Mouse (Mus musculus): ENCODE data around the gene 6030408B16Rik. TPM values are rescaled to one million over a fixed set of nuclear protein-coding genes. Genes with fewer than 3 reads are reported as not detected.
A peak's percentile ranks its signal among the peaks of the same experiment; 100 is the strongest.

6030408B16Rik gene
- not detected in 2 replicates for polyA plus RNA-seq (2012; rRNA removed)

DNA sequence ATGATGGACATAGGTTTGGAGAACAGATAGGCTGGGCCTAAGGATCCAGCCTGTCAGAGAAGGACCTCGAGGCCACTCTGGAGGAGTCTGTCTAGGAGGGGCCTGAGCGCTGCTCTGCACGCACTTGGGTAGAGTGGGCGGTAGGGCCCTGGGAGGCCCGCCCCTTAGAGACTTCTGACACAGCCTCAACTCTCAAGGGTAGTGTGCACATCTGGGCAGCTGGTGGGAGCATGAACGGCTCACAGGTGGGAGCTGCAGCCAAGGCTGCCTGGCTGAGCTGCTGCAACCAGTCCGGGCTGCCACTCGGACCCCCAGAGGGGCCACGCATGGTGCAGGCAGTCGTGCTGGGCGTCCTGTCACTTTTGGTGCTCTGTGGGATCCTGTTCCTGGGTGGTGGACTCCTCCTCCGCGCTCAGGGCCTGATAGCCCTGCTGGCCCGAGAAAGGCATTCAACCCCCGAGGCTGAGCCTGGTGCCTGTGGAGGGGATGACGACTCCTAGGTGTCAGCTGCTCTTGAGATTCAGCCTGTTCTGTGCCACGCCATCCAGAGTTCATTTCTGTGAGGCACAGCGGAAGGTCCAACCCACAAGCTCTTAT, at the start of gene 6030408B16Rik:
Gene 6030408B16Rik (plus strand): TSS at position 188 of the 597 bp plus-strand sequence.
- WGBS, result 72% methylated on average over 18 of the region's 18 CpGs
- DNase-seq (ENCODE audit: low read depth, low spot score), result no peak

DNA sequence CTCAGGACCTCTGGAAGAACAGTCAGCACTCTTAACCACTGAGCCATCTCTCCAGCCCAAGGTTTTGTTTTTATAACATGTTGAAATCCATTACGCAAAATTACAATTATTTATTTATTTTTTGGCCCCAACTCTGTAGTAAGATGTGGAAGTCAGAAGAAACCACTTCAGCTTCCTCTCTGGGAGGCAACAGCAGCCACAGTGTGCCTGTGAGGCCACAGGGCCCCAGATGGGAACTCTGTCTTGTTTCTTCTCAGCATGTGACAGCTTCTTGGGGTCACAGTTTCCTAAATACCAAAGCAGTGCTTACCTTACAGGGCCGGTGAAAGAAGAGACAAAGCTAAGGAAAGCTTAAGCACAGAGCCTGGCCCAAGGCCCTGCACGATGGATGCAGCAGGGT, 49.0 kb upstream of the 6030408B16Rik start:
- DNase-seq (ENCODE audit: low read depth, low spot score), result no peak
- 80% methylated on average over 3 of the region's 3 CpGs for WGBS

DNA sequence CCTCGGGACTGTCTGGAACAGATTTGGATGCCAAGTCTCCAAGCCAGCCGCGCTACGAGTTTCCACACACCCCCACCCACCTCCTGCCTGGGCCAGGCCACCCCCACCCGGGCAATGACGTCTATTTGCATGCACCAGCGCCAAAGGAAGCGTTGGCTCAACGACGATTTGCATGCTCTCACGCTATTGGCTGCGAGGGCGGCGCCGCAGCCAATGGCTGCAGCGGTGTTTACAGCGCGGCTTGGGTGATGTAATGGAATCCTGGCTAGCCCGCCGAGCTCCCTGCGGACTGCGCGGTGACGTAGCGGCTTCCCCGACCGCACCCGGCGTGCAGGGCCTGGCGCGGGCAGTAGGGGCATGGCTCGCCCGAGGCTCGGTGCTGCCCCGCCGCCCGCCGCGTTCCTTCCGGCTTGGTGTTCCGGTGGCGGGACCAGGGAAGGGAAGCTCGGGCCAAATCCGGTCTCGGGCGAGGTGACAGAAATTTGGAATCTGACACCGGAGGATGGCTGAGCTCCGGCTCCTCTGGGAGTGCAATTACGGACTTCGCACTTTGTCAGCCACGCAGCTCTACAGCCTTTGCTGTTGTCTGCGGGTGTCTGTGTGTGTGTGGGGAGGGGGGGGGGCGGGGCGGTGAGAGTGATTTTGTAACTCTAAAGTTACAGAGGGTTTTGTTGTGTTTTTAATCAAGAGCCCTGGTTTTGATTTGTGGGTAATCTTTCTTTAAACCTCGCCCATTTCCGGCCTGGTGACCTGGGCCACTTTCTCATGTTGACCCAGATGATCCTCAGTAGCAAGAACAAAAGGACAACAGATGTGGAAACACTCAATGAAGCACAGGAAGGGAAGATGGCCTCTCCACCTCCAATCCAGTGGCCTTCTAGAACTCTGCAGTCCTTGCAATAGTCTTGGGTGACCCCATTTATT, 46.5 kb upstream of the 6030408B16Rik start:
- WGBS, result 1% methylated on average over 56 of the region's 56 CpGs
- DNase-seq (ENCODE audit: low read depth, low spot score), result peak; percentile 93

DNA sequence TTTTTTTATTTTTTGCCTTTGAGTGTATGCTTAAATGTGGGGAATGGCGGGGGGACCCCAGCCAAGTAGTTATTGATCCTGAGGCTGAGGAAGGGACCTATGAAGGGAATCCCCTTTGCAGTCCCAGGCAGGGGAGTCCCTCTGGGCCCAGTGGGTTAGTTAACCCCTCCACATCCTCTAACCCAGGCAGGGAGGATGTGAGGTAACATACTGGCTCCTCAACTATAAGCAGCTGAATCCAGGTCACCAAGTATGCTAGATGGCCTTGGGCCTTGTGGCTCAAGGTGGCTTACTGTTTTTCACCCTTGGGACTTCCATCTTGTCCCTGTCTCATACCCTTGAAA, 45.9 kb upstream of the 6030408B16Rik start:
- WGBS, result 82% methylated on average over 1 of the region's 1 CpGs
- no peak for DNase-seq (ENCODE audit: low read depth, low spot score)

DNA sequence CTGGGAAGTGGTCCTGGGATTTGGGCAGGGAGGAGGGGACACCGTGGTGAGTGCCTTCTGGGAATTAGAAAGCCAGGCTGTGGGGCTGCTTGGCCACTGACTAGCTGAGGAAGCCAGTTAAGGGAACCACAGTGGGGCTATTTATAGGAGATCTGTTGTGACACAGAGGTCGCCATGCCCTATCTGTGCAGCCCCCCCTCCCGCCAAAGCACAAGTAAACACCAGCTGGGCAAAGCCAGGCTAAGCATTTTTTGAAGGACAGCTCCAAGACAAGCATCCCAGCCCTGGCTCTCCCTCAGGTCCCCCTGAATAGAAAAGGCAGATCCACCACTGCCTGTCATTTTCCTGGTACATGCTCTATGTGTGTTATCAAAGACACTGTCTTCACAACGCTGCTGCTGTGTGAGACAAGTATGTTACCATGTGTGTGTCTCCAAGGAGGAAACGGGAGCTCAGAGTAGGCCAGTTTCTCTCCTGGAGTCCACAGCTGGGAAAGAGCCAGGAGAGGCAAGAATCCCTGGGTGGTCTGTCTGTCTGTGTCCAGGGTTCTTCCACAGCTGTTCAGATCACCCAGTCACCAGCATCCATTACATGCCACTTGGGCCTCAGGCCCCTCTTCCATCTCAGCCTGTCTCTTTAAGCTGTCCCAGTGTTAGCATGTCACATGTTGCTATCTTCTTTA, 44.8 kb upstream of the 6030408B16Rik start:
- WGBS, result 68% methylated on average over 5 of the region's 5 CpGs
- DNase-seq (ENCODE audit: low read depth, low spot score), result no peak

DNA sequence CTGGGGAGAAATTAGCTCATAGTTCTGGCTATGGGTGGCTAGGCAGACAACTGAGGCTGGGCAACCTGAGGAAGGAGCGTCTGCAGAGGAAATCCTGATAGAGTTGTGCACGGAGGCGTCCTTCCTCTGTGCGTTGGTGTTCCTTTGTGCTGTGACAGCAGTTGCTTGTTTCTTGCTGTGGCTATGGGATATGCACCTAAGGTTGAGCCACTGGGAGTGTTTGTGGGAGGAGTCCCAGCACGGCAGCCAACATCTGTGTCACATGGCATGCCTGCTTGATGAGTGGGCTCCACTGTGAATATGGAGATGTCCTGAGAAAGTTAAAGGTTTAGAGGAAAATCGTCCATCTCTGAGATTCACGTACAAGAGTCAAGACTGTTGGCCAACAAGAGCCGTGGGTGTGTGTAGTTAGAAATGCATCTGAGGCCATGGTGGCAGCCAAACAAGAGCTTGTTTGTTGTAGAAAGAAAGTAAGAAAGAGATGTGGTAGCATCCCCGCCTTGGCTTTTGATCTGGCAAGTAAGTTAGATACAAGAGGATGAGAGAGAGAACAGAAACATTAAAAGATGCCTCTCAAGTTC, 42.7 kb upstream of the 6030408B16Rik start:
- WGBS, result 71% methylated on average over 9 of the region's 9 CpGs
- DNase-seq (ENCODE audit: low read depth, low spot score), result no peak

DNA sequence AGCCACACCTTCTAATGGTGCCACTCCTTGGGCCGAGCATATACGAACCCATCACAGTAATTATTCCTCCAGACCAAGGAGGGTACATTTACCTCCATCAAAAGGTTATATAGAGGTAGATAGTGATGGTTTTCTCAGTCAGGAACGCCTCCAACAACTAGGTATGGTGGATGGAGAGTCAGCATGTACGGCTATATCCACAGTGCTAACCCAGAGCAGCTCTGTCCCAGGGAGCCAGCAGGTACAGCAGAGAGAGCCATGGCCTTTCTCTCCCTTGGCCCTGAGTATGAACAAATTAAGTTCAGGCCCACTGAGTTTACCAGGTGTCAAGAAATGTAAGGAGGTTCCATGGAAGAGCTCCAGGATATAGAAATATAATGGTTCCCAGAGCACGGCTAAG, 41.1 kb upstream of the 6030408B16Rik start:
- DNase-seq (ENCODE audit: low read depth, low spot score), result no peak
- 88% methylated on average over 5 of the region's 5 CpGs for WGBS

DNA sequence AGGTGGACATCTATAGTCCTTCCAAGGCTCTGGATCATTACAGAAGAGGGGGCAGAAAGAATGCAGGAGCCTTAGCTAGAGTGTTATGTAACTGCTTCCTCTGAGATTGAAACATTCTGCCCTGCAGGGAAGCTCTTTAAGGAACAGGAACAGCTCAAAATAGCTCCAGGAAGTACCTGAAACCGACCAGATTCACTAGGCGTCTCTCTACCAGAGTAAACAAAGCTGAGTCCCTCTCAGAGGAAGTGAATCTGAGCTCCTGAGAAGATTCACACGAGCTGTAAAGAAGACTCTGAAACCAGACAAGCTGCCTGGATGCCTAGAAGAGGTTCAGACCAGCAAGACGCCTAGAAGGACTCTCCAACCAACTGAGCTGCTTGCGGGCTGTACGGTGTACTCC, 40.4 kb upstream of the 6030408B16Rik start:
- DNase-seq (ENCODE audit: low read depth, low spot score), result no peak
- WGBS, result 68% methylated on average over 6 of the region's 6 CpGs

DNA sequence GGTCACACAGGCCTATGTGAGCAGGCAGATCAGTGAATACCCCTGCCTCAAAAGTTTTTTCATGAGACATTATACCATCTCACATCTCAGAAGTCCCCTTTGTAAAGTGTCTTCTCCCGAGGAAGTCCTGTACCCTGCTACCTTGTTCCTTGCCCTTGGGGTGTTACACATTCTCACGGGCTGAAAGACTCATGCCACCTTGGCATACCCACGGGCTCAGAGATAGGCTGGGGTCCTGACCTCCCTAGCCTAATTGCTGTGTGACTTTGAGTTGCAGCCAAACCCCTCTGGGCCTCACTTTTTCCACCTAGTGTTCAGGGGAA, 39.5 kb upstream of the 6030408B16Rik start:
- 40% methylated on average over 3 of the region's 3 CpGs for WGBS
- no peak for DNase-seq (ENCODE audit: low read depth, low spot score)

DNA sequence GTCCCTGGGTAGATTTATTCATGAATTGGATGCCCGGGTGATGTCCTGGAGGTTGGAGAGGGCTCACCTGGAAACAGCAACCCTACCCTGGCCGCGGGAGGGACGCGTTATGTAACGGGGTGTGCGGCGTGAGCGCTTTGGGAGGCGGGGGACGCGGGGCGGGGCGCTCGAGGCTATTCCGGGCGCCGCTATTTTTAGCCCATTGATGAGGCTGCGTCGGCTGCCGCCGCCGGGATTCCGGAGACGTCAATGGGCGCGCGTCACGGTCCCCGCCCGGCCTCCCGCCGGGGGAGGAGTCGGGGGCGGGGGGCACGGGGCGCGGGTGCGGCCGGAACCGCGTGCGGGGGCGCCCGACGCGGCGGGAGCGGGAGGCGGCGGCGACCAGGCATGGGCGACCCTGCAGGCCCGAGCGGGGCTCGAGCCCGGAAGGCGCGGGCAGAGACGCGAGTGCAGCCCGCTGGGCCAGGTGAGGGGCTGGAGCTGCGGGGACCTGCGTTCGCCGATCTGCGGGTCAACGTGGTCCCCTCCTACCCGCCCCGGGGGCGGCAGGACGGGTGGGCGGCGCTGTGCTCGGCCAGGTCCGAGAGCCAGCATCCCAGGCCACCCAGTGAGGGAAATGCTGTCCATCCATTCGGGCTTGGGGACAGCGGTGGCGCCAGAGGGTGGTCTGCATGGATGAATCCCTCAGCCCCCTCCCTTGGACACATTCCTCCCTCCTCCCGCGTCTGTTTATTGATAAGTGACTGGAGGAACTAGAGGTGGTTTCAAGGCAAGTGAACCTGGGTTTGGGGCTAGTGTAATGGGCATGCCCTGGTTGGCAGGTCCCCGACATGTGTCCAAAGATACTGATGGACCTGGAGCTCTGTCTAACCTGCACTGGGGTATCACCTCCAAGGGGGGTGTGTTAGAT, 38.9 kb upstream of the 6030408B16Rik start, which contains the start of gene Nr4a1:
Gene Nr4a1 (plus strand): TSS at position 384 of the 910 bp plus-strand sequence.
- WGBS, result 4% methylated on average over 75 of the region's 82 CpGs
- DNase-seq (ENCODE audit: low read depth, low spot score), result no peak

DNA sequence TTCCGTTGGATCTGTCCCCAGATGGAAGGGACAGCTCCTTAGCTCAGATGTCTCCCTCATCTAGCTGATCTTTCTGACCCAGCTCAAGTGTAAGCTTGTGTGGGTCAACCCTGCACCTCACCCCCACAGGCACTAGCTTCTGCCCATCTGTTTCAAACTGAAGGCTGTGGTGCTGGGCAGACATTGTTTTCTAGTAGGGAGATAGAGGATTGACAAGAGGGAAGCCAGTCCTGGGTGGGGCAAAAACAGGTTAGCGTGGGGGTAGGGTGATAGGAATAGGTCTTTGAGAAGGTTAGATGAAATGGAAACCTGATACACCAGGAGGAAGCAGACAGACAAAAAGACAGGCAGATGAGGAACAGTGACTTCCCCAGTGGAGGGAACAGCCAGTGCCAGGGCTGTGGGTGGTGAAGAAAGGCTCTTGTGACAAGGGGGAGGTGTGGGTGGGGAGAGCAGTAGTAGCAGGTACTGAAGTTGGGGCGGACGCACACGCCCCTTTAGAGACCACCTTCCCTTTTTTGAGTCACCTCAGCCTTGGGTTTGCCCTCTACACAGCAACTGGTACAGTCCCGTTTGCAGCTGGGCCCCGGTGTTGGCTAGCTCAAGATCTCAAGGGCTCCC, 37.1 kb upstream of the 6030408B16Rik start:
- no peak for DNase-seq (ENCODE audit: low read depth, low spot score)
- WGBS, result 79% methylated on average over 7 of the region's 7 CpGs

DNA sequence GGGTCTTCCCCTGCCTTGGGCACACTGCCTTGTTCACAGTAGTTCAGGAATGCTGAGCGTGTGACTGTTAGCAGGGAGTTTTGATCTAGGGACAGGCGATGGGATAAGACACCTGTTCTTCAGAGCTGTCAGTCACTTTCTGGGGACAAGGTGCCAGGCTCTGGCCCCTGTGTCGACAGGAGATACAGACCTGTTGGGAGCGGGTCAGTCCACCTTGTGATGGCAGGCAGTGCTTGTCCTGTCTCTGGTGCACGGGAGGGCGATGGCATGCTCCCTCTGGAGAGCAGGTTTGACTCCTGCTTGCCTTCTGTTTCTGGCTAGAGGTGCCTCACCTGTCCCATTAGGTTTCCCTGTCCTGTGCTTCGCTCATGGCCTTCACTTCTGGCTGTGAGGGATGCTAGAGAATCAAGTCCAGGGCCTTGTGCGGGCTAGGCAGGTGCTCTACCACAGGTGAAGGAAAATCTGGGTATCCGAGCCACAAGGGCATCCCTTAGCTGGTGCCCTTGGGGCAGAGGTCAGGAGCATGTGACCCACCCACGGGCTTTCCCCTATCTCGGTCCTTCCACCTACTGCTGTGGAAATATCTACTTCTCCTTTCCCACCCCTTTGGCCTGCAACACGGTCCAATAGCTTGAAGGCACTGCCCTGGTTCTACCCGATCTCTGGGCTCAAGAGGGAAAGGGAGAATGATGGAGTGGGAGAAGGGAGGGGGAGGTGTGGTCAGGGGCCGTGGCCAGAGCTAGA, 36.4 kb upstream of the 6030408B16Rik start:
- no peak for DNase-seq (ENCODE audit: low read depth, low spot score)
- 74% methylated on average over 14 of the region's 14 CpGs for WGBS

DNA sequence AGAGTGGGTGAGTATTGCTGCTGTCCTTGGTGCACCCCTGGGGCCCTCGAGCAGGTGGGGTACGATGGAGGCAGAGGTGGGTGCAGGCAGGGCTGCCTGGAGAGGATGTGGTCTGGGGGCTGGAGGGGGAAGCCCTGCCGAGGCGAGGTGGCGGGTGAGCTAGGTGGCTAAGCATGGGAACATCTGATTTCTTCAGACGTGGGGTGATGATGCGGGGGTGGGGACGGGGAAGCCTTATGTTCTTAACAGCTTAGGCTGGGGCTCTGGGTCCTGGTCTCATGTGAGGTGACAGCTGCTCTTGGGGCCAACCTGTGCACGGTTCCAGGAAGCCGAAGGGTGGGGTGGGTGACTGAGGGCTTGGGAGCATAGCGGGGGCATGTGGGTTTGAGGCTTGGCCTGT, 34.6 kb upstream of the 6030408B16Rik start:
- 87% methylated on average over 11 of the region's 11 CpGs for WGBS
- DNase-seq (ENCODE audit: low read depth, low spot score), result no peak

DNA sequence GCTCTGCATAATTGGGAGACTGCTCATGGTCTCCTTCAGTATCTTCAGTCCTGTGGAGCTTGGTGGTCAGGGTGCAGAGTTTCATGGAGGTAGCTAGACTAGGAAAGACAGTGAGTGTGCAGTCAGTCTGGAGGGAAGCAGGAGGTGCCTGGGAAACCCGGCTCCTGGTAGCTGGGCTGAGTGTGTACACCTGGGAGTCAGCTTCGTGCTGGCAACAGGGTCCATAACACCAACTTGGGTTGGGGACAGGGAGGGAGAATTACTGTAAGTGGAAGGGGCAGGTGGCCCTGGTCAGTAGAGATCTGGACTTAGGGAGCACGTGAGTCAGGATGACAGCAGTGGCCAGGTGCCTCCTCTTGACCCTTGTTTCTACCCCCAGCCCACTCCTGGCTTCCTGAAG, 33.1 kb upstream of the 6030408B16Rik start:
- WGBS, result 82% methylated on average over 3 of the region's 3 CpGs
- no peak for DNase-seq (ENCODE audit: low read depth, low spot score)

DNA sequence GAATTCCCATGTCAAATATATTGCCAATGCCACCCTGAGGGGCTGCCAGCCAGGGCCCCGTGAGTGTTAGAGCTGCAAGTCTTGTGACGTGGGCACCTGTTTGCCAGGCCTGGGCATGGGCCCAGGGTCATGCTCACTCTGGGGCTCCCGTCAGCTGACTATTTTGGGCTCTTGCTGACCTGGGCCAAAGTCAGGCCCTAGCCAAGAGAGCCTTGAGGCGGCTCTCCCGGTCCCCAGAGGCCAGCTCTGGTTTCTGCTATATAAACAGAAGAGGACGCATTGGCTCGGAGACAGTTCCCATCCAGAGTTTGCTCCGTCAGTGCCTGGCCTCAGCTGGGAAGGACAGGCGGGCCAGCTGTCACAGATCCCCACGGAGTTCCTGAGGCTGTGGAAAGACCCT, 32.6 kb upstream of the 6030408B16Rik start:
- no peak for DNase-seq (ENCODE audit: low read depth, low spot score)
- 70% methylated on average over 10 of the region's 10 CpGs for WGBS

DNA sequence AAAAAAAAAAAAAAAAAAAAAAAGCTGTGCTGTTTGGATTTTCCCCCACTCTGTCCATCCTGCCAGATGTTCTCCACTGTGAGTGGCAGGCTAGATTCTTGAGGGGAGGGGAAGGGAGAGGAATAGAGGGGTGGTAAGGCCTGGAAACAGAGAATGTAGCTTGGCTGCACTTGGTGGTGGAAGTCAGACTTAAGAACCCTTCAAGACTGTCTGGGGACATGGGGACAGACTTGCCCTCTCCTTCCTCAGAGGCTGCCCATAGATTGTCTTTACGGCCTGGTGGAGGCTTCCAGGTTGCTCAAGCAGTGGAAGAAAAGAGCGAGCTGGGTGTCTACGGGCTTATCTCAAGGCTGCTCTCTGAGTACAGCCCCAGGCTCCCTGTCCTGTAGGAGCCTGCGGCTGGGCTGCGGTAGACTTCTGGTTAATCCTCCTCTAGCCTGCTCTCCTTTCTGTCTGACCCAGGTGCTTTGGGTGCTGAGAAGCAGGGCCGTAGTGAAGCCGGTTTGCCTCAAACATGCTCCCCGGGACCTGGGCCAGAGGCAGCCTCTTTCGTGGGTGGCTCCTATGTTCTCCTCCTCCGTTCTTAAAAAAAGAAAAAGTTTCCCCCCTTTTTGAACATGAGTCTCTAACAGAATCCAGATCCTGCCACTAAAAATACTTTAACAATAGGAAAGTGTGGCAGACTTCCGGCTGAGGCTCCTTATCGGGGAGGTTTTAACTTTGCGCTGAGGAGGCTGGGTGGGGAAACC, 32.0 kb upstream of the 6030408B16Rik start:
- DNase-seq (ENCODE audit: low read depth, low spot score), result no peak
- 56% methylated on average over 13 of the region's 13 CpGs for WGBS

DNA sequence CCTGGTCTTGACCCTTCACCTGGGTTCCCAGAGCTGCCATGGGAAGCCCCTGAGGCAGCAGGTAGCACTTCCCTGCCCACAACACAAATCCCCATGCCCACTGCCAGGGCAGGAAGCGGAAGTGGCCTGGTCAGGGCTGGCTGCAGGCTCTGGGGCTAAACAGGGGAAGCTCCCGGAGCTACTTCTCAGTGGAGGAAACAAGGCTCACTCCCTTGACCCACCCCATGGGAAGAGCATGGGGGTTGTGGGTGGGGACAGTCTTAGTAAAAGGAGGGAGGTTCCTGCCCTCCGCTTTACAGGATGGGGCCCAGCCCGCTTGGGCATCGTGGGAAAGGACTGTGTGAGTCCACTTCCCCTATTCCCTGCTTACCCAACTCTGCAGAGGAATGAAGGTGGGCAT, 30.5 kb upstream of the 6030408B16Rik start:
- no peak for DNase-seq (ENCODE audit: low read depth, low spot score)
- 51% methylated on average over 5 of the region's 5 CpGs for WGBS

Measured in large intestine, adult 2 months (tissue).